Comparison of ENCODE assay signal across 10 mouse cellular contexts in the genomic region with DNA sequence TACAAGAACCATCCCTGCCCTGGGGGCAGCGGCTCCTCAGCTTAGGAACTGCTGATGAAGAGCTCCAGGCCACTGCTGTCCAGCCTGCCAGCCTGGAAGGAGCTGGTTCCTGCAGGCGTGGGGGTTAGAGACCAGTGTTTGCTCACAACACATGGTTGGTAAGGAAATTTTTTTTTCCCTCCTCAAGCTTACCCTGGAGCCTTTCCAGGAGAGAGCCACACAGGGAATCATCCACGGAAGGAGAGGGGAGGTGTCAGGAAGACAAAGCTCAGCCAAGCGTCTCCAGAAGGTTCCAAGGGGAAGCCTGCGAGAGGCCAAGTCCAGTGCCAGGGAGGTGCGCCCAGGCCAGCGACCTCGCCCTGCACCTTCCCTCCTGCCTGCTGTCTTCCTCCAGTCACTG. TPM values are rescaled to one million over a fixed set of nuclear protein-coding genes. Genes with fewer than 3 reads are reported as not detected.
DNase-seq lines count a peak whose midpoint lies in the region; ATAC-seq and TF ChIP-seq lines count a peak whose summit lies in the region.
"Had no signal": no experiment of that assay in that cellular context is flagged by ENCODE, and none has a peak within 500 bp of the region (broad histone marks: within the 10 kb centered on the region; RNA-seq: fewer than 3 reads in every experiment).

No protein-coding gene starts in this region.

- 68% methylated on average over 8 of the region's 8 CpGs for WGBS in intestine, embryonic 16.5 days
- WGBS in intestine, embryonic 15.5 days: 59% methylated on average over 8 of the region's 8 CpGs
- 78% methylated on average over 8 of the region's 8 CpGs for WGBS in liver, postnatal 0 days (ENCODE audit: insufficient replicate concordance)
- 57% methylated on average over 8 of the region's 8 CpGs for WGBS in hindbrain, embryonic 16.5 days

- peak overlapping the region; percentile 17; the same call in 1 of the 2 replicates for H3K27ac ChIP-seq in intestine, embryonic 16.5 days (ENCODE audit: low read length)
- no peak overlapping the region for H3K27ac ChIP-seq in intestine, embryonic 15.5 days
- H3K27ac ChIP-seq in liver, postnatal 0 days (ENCODE audit: low read depth): no peak overlapping the region
- no peak overlapping the region; the same call in 1 of the 2 replicates for H3K27ac ChIP-seq in hindbrain, embryonic 16.5 days (ENCODE audit: low read depth, low read length)
- H3K27ac ChIP-seq: liver, embryonic 15.5 days had no signal

- no peak for ATAC-seq in intestine, embryonic 16.5 days
- ATAC-seq in intestine, embryonic 15.5 days: no peak
- ATAC-seq in liver, postnatal 0 days: no peak
- no peak for ATAC-seq in hindbrain, embryonic 16.5 days

- no peaks in the 10 kb centered on the region for H3K9me3 ChIP-seq in intestine, embryonic 16.5 days (ENCODE audit: control insufficient read depth, low read length)
- no peaks in the 10 kb centered on the region for H3K9me3 ChIP-seq in intestine, embryonic 15.5 days
- no peaks in the 10 kb centered on the region for H3K9me3 ChIP-seq in liver, postnatal 0 days (ENCODE audit: low read length)
- H3K9me3 ChIP-seq in hindbrain, embryonic 16.5 days (ENCODE audit: control insufficient read depth, low read length): no peaks in the 10 kb centered on the region
- H3K9me3 ChIP-seq: liver, embryonic 15.5 days had no signal

- no peak for TF ChIP-seq CTCF in liver, postnatal 0 days (IDR thresholded peaks at IDR 0.05; ENCODE audit: low read depth)

- TF ChIP-seq EP300 in liver, postnatal 0 days (IDR thresholded peaks at IDR 0.05; ENCODE audit: low read depth): no peak

- H3K4me2 ChIP-seq in intestine, embryonic 16.5 days (ENCODE audit: low read depth, low read length): no peak overlapping the region
- no peak overlapping the region for H3K4me2 ChIP-seq in intestine, embryonic 15.5 days (replicated peaks)
- no peak overlapping the region for H3K4me2 ChIP-seq in liver, postnatal 0 days (ENCODE audit: low read depth, low read length)
- no peak overlapping the region for H3K4me2 ChIP-seq in hindbrain, embryonic 16.5 days (ENCODE audit: low read length)
- H3K4me2 ChIP-seq: liver, embryonic 15.5 days had no signal

- H3K36me3 ChIP-seq in intestine, embryonic 16.5 days (ENCODE audit: control insufficient read depth, insufficient read depth, low read length): no peaks in the 10 kb centered on the region
- 0 out of 2 replicates have a peak, but pooled peaks cover 2% of the 10 kb centered on the region for H3K36me3 ChIP-seq in intestine, embryonic 15.5 days
- no peaks in the 10 kb centered on the region; the same call in 1 of the 2 replicates for H3K36me3 ChIP-seq in liver, postnatal 0 days (replicated peaks; ENCODE audit: insufficient read depth, low read length)
- H3K36me3 ChIP-seq in hindbrain, embryonic 16.5 days (ENCODE audit: control insufficient read depth, insufficient read depth, low read length): no peaks in the 10 kb centered on the region
- H3K36me3 ChIP-seq: liver, embryonic 15.5 days had no signal

- no peak overlapping the region for H3K4me3 ChIP-seq in intestine, embryonic 16.5 days (ENCODE audit: low read length)
- no peak overlapping the region for H3K4me3 ChIP-seq in intestine, embryonic 15.5 days (replicated peaks)
- H3K4me3 ChIP-seq in liver, postnatal 0 days (ENCODE audit: low read depth, low read length): no peak overlapping the region
- no peak overlapping the region for H3K4me3 ChIP-seq in hindbrain, embryonic 16.5 days (ENCODE audit: low read length)
- H3K4me3 ChIP-seq: liver, embryonic 15.5 days had no signal

- H3K27me3 ChIP-seq in intestine, embryonic 16.5 days (replicated peaks; ENCODE audit: control insufficient read depth, insufficient read depth, low read length): no peaks in the 10 kb centered on the region
- H3K27me3 ChIP-seq in intestine, embryonic 15.5 days (replicated peaks): no peaks in the 10 kb centered on the region
- H3K27me3 ChIP-seq in liver, postnatal 0 days (ENCODE audit: insufficient read depth, low read length): no peaks in the 10 kb centered on the region
- no peaks in the 10 kb centered on the region for H3K27me3 ChIP-seq in hindbrain, embryonic 16.5 days (replicated peaks; ENCODE audit: control insufficient read depth, insufficient read depth, low read length)
- H3K27me3 ChIP-seq: CH12.LX; liver, embryonic 15.5 days had no signal

- DNase-seq in cerebellum, adult 9-11 months: peak; percentile 76
- DNase-seq in kidney, adult 11 months: peak; percentile 77
- DNase-seq in lung, postnatal 36 days: peak; percentile 75
- no peak for DNase-seq in liver, postnatal 0 days
- no peak for DNase-seq in thymus, postnatal 36 days

- no peak overlapping the region; the same call in 1 of the 2 replicates for H3K9ac ChIP-seq in intestine, embryonic 16.5 days (ENCODE audit: low read depth, low read length)
- no peak overlapping the region for H3K9ac ChIP-seq in intestine, embryonic 15.5 days
- no peak overlapping the region for H3K9ac ChIP-seq in liver, postnatal 0 days (replicated peaks)
- no peak overlapping the region for H3K9ac ChIP-seq in hindbrain, embryonic 16.5 days (ENCODE audit: low read depth, low read length)
- H3K9ac ChIP-seq: liver, embryonic 15.5 days had no signal

- no peaks in the 10 kb centered on the region for H3K4me1 ChIP-seq in intestine, embryonic 16.5 days (ENCODE audit: control insufficient read depth, insufficient read depth, low read length)
- H3K4me1 ChIP-seq in intestine, embryonic 15.5 days (replicated peaks): peaks cover 22% of the 10 kb centered on the region
- H3K4me1 ChIP-seq in liver, postnatal 0 days (ENCODE audit: insufficient read depth): no peaks in the 10 kb centered on the region
- H3K4me1 ChIP-seq in hindbrain, embryonic 16.5 days (ENCODE audit: control insufficient read depth, insufficient read depth, low read depth, low read length): no peaks in the 10 kb centered on the region; the same call in 1 of the 2 replicates

RNA-seq across cellular contexts. Expression of gene Smyd2, which starts 42.2 kb away (rescaled TPM):
- polyA plus RNA-seq in intestine, embryonic 16.5 days (2015; fragmentation: Nextera tagmentation; extraction: Ambion mirVana): 97.4 and 106 TPM in 2 replicates
- 101 and 112 TPM in 2 replicates for polyA plus RNA-seq in intestine, embryonic 15.5 days (2015; fragmentation: Nextera tagmentation; extraction: Ambion mirVana)
- 21.4 and 23.3 TPM in 2 replicates for polyA plus RNA-seq in liver, postnatal 0 days (2015; fragmentation: Nextera tagmentation; extraction: Ambion mirVana)
- polyA plus RNA-seq in hindbrain, embryonic 16.5 days (2015; fragmentation: Nextera tagmentation; extraction: Ambion mirVana): 87.4 and 87.8 TPM in 2 replicates

Comparison
In these comparisons a context has a peak if more than half of its experiments do, and no peak if none do; other contexts are left out.
1. DNase-seq: peak in cerebellum, adult 9-11 months (single experiment), kidney, adult 11 months (single experiment) and lung, postnatal 36 days (single experiment); none in liver, postnatal 0 days (single experiment) and thymus, postnatal 36 days (0 of 2).